Comparison of ENCODE assay signal across 26 mouse cellular contexts in the genomic region with DNA sequence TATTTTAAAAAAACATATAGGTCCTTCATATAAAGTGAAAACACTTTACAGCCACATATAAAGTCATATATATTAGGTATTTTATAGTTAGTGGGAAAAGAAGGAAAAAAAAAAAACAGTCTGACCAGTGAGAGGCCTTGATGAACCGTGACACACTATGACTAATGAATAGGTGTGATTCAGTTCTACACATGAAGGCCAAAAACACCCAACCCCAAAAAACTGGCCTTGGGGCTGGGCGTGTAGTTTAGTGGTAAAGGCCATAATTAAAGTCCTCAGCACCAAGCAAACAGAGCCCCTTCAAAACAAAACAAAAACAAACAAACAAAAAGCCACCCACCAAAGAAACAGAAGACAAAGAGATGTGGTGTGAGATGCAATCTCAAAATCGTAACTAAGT. TPM values are rescaled to one million over a fixed set of nuclear protein-coding genes. Genes with fewer than 3 reads are reported as not detected.
"Had no signal": no experiment of that assay in that cellular context is flagged by ENCODE, and none has a peak within 500 bp of the region (broad histone marks: within the 10 kb centered on the region; RNA-seq: fewer than 3 reads in every experiment).

No protein-coding gene starts in this region.

- ATAC-seq: midbrain, embryonic 16.5 days had no signal

- H3K9me3 ChIP-seq: midbrain, embryonic 10.5 days; midbrain, embryonic 12.5 days; neural tube, embryonic 13.5 days; neural tube, embryonic 15.5 days had no signal

- H3K9ac ChIP-seq: lung, embryonic 14.5 days; midbrain, embryonic 12.5 days; neural tube, embryonic 13.5 days; neural tube, embryonic 15.5 days had no signal

- H3K36me3 ChIP-seq: midbrain, embryonic 10.5 days; midbrain, embryonic 12.5 days; neural tube, embryonic 13.5 days; neural tube, embryonic 15.5 days had no signal

- H3K27ac ChIP-seq: midbrain, embryonic 10.5 days; midbrain, embryonic 12.5 days; neural tube, embryonic 13.5 days; neural tube, embryonic 15.5 days had no signal

- H3K4me2 ChIP-seq: lung, embryonic 14.5 days; midbrain, embryonic 12.5 days; neural tube, embryonic 13.5 days; neural tube, embryonic 15.5 days had no signal

- H3K4me3 ChIP-seq: midbrain, embryonic 10.5 days; midbrain, embryonic 12.5 days; myocyte; neural tube, embryonic 13.5 days; neural tube, embryonic 15.5 days had no signal

- H3K4me1 ChIP-seq: midbrain, embryonic 10.5 days; midbrain, embryonic 12.5 days; neural tube, embryonic 13.5 days; neural tube, embryonic 15.5 days had no signal

- DNase-seq: lung, embryonic 14.5 days; lung, postnatal 10 days; lung, postnatal 4 days; midbrain, embryonic 14.5 days; retina, postnatal 1 day; right cerebral cortex, adult 18-20 months; right cerebral cortex, postnatal 25 days; right cerebral cortex, postnatal 4 days; spleen, adult 18-20 months; thymus, adult 18-20 months; thymus, postnatal 14 days; thymus, postnatal 36 days had no signal

- H3K27me3 ChIP-seq: midbrain, embryonic 12.5 days; neural tube, embryonic 13.5 days; neural tube, embryonic 15.5 days had no signal

RNA-seq across cellular contexts. Expression of gene Gm10972, which starts 13.0 kb away (rescaled TPM):
- total RNA-seq: megakaryocyte, adult 5-6 weeks; megakaryocyte-erythroid progenitor cell, adult 5-6 weeks had no signal
- polyA plus RNA-seq: lung, embryonic 14.5 days; lung, embryonic 16.5 days; midbrain, embryonic 10.5 days; midbrain, embryonic 12.5 days; midbrain, embryonic 14.5 days; midbrain, embryonic 16.5 days; myocyte; neural tube, embryonic 11.5 days; neural tube, embryonic 13.5 days; neural tube, embryonic 15.5 days; small intestine, adult 2 months; stomach, embryonic 14.5 days; stomach, embryonic 16.5 days; thymus, postnatal 0 days had no signal
